Mouse (Mus musculus): ENCODE data around the gene 1700016K19Rik. TPM values are rescaled to one million over a fixed set of nuclear protein-coding genes. Genes with fewer than 3 reads are reported as not detected.

Gene 1700016K19Rik
- total RNA-seq, 1 experiment = 1.2 TPM

DNA sequence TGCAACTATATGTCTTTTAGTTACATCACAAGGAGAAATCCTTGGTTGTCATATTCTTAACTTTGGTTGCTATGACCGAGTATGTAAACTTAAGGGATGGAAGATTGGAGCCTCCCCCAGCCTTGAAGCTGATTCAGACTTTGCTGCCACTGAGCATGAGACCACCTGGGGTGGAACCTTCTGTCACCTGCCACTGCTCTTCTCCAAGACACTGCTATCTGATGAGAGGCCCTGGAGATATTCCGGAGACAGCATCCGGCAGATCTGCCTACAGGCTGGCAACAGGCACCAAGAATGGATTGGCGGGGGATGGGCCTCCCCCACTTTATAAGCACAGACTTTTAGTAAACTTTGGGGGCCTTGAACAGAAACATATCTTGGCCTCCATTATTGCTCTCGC lies 52.8 kb downstream of the 1700016K19Rik start:
- Histone ChIP-seq H3K36me3 (ENCODE audit: control insufficient read depth, insufficient read depth, low read length, poor library complexity, severe bottlenecking) (no peaks in the 10 kb centered on the region), H3K4me1 (ENCODE audit: control insufficient read depth in 2 of 2, insufficient read depth in 2 of 2, low read length in 2 of 2, poor library complexity in 1 of 2) (no peaks in the 10 kb centered on the region), H3K9me3 (ENCODE audit: control insufficient read depth, insufficient read depth, low read depth, low read length) (no peaks in the 10 kb centered on the region), H3K9ac (ENCODE audit: insufficient read depth, low read depth, low read length, poor library complexity, severe bottlenecking) (no peak overlapping the region), H3K4me3 (ENCODE audit: insufficient read depth in 1 of 2, low read depth in 1 of 2, low read length in 2 of 2, poor library complexity in 1 of 2, severe bottlenecking in 1 of 2) (no peak overlapping the region), H3K27ac (ENCODE audit: insufficient read depth, low read depth, low read length, poor library complexity, severe bottlenecking) (no peak overlapping the region)
- TF ChIP-seq ZNF384 (IDR thresholded peaks at IDR 0.05; ENCODE audit: low read depth, low read length) (no peak), ZC3H11A (IDR thresholded peaks at IDR 0.05; ENCODE audit: borderline replicate concordance, low read depth, low read length) (no peak), HCFC1 (IDR thresholded peaks at IDR 0.05; ENCODE audit: borderline replicate concordance, insufficient read depth, low read length) (no peak), MAFK (IDR thresholded peaks at IDR 0.05; ENCODE audit: insufficient read depth, low read depth, low read length) (no peak), CHD2 (IDR thresholded peaks at IDR 0.05; ENCODE audit: low read depth, low read length) (no peak)
- DNase-seq (ENCODE audit: low read depth, low spot score) = no peak
- in situ Hi-C loops (cut with MboI; ENCODE audit: low sequenced_read_pairs in 2 of 2, unreplicated experiment in 2 of 2) = no loop called here

Other genes with a start within 250 kb of the 1700016K19Rik start
- 0.16 and 0.27 TPM in 2 replicates for gene Doc2b, start 203.9 kb upstream of the 1700016K19Rik start, total RNA-seq (2012; rRNA removed)
- 0.69 and 0.71 TPM in 2 replicates for gene Rph3al, start 61.5 kb upstream of the 1700016K19Rik start, total RNA-seq (2012; rRNA removed)
- gene Rflnb, start 27.9 kb downstream of the 1700016K19Rik start, total RNA-seq (2012; rRNA removed) = 1.2 and 2.9 TPM in 2 replicates
- 12.6 and 20.3 TPM in 2 replicates for gene Vps53, start 179.7 kb downstream of the 1700016K19Rik start, total RNA-seq (2012; rRNA removed)
- 10.6 and 11.3 TPM in 2 replicates for gene Fam57a, start 179.8 kb downstream of the 1700016K19Rik start, total RNA-seq (2012; rRNA removed)
- gene Dbil5, start 217.7 kb downstream of the 1700016K19Rik start, total RNA-seq (2012; rRNA removed) = 0.48 and 1.4 TPM in 2 replicates
- gene Gemin4, start 217.8 kb downstream of the 1700016K19Rik start, total RNA-seq (2012; rRNA removed) = 26.1 and 34.0 TPM in 2 replicates
- 16.0 and 20.2 TPM in 2 replicates for gene Mrm3, start 243.8 kb downstream of the 1700016K19Rik start, total RNA-seq (2012; rRNA removed)
- 62.8 and 65.5 TPM in 2 replicates for gene Glod4, start 243.8 kb downstream of the 1700016K19Rik start, total RNA-seq (2012; rRNA removed)